Mouse (Mus musculus) testis, adult 2 months (tissue): ENCODE data around the gene Gm44579.

Source experiments
- CTCF ChIP-seq: fragments of 200-500 bp; IDR thresholded peaks from 2 replicates; pipeline ENCODE4 v1.5.1; 2012; ENCODE audit warnings: low read depth, mild to moderate bottlenecking, inconsistent platforms, low read length, moderate library complexity; ENCODE audit not compliant: control insufficient read depth, insufficient read depth, insufficient replicate concordance
- POLR2A ChIP-seq: fragments of 200-500 bp; IDR thresholded peaks from 2 replicates; pipeline ENCODE4 v1.6.1; 2012; ENCODE audit warnings: low read depth, mild to moderate bottlenecking, inconsistent platforms, low read length, moderate library complexity; ENCODE audit not compliant: control insufficient read depth

- TF ChIP-seq POLR2A = no peak
- TF ChIP-seq CTCF = no peak
Measured at GRCm38 (mm10) chr15:98209676-98210075, 11.1 kb downstream of the Gm44579 start.
